Mouse (Mus musculus) CH12.LX (cell line): ENCODE measurements at regions not wholly inside any gene's neighbourhood (a gene's known extent, or its start where the extent isn't known, plus 50 kb on each side); places are given as distances from the start of the nearest gene placed in this dataset.

Source experiments
- BHLHE40 ChIP-seq: IDR thresholded peaks from 2 replicates; pipeline ENCODE4 v1.6.1; 2011; ENCODE audit warnings: mild to moderate bottlenecking, low read depth, low read length, improper control_type of control experiment
- CHD2 ChIP-seq: IDR thresholded peaks from 2 replicates; pipeline ENCODE4 v1.6.1; 2011; ENCODE audit warnings: low read length, improper control_type of control experiment
- CTCF ChIP-seq, 2 experiments: IDR thresholded peaks in 1 of 2; conservative IDR thresholded peaks in 1 of 2; 2 replicates each; pipeline ENCODE4 v1.5.1; 2011 to 2012; ENCODE audit warnings: low read depth in 2 of 2, low read length in 2 of 2, improper control_type of control experiment in 1 of 2, inconsistent platforms in 1 of 2, mild to moderate bottlenecking in 1 of 2, moderate library complexity in 1 of 2
- EP300 ChIP-seq: IDR thresholded peaks from 2 replicates; pipeline ENCODE4 v1.6.1; 2011; ENCODE audit warnings: low read length, improper control_type of control experiment
- JUND ChIP-seq: conservative IDR thresholded peaks from 2 replicates; pipeline ENCODE4 v1.6.1; 2011; ENCODE audit warnings: low read depth, low read length, improper control_type of control experiment
- KAT2A ChIP-seq: IDR thresholded peaks from 2 replicates; pipeline ENCODE4 v1.6.1; 2012; ENCODE audit warnings: low read length, improper control_type of control experiment, inconsistent platforms; ENCODE audit not compliant: insufficient replicate concordance
- MAX ChIP-seq: IDR thresholded peaks from 2 replicates; pipeline ENCODE4 v1.6.1; 2011; ENCODE audit warnings: low read length, improper control_type of control experiment
- MYC ChIP-seq: IDR thresholded peaks from 2 replicates; pipeline ENCODE4 v1.6.1; 2011; ENCODE audit warnings: low read depth, mild to moderate bottlenecking, improper control_type of control experiment, low read length
- POLR2A ChIP-seq: IDR thresholded peaks from 2 replicates; pipeline ENCODE4 v1.6.1; 2011; ENCODE audit warnings: low read depth, mild to moderate bottlenecking, improper control_type of control experiment, low read length
- RCOR1 ChIP-seq: conservative IDR thresholded peaks from 2 replicates; pipeline ENCODE4 v1.6.1; 2012; ENCODE audit warnings: low read depth, mild to moderate bottlenecking, inconsistent platforms, low read length, improper control_type of control experiment
- SIN3A ChIP-seq: IDR thresholded peaks from 2 replicates; pipeline ENCODE4 v1.6.1; 2012; ENCODE audit warnings: low read length, improper control_type of control experiment, inconsistent platforms
- TBP ChIP-seq: conservative IDR thresholded peaks from 2 replicates; pipeline ENCODE4 v1.6.1; 2011; ENCODE audit warnings: low read depth, low read length, improper control_type of control experiment
- USF2 ChIP-seq: conservative IDR thresholded peaks from 2 replicates; pipeline ENCODE4 v1.6.1; 2011; ENCODE audit warnings: low read depth, low read length, improper control_type of control experiment

DNA sequence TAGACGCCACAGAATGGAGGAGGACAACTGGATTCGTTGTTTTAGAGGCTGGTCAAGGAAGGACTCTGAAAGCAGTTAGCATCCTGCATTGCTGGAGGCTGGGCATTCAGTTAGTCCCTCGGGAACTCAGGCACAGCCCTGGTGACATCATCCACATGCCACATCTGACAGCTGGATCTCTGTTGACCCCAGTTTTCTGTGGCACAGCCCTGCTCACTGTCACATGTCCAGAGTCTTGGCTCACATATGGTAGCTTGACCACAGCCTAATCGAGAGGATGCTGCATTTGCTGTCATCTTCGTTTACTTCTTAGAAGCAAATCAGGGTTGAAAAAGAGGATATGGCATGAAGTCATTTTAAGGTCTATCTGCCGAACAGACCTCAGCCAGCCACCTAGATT lies 265.1 kb downstream of the Setd4 start:
- TF ChIP-seq POLR2A = no peak
- no peak for TF ChIP-seq MAX
- TF ChIP-seq KAT2A = no peak
- TF ChIP-seq JUND = no peak
- TF ChIP-seq BHLHE40 = no peak
- TF ChIP-seq USF2 = no peak
- TF ChIP-seq CTCF (conservative IDR thresholded peaks at IDR 0.05 in 1 of 2, IDR thresholded peaks at IDR 0.05 in 1 of 2; ENCODE audit: low read depth in 2 of 2, low read length in 2 of 2) = no peak
- no peak for TF ChIP-seq RCOR1
- TF ChIP-seq MYC = no peak
- TF ChIP-seq SIN3A = no peak
- TF ChIP-seq CHD2 = no peak
- no peak for TF ChIP-seq TBP
- TF ChIP-seq EP300 = no peak
